ENCODE assay signal across 8 mouse cellular contexts in genomic region chr16:12693346-12693745, GRCm38 (mm10).
"Had no signal": no experiment of that assay in that cellular context is flagged by ENCODE, and none has a peak within 500 bp of the region (broad histone marks: within the 10 kb centered on the region; RNA-seq: fewer than 3 reads in every experiment).

No protein-coding gene starts in this region.

- H3K27ac ChIP-seq: kidney, embryonic 15.5 days; limb, embryonic 13.5 days; liver, embryonic 14.5 days; stomach, postnatal 0 days had no signal

- H3K4me2 ChIP-seq: kidney, embryonic 15.5 days; limb, embryonic 13.5 days had no signal

- H3K9ac ChIP-seq: kidney, embryonic 15.5 days; limb, embryonic 13.5 days; liver, embryonic 14.5 days had no signal

- DNase-seq: kidney, postnatal 14 days; lung, adult 18-20 months; midbrain, embryonic 14.5 days; right cerebral cortex, adult 18-20 months had no signal

- H3K4me1 ChIP-seq: kidney, embryonic 15.5 days; limb, embryonic 13.5 days had no signal

- H3K4me3 ChIP-seq: kidney, embryonic 15.5 days; limb, embryonic 13.5 days had no signal

- H3K9me3 ChIP-seq: kidney, embryonic 15.5 days; limb, embryonic 13.5 days had no signal

- H3K27me3 ChIP-seq: kidney, embryonic 15.5 days; limb, embryonic 13.5 days had no signal

- H3K36me3 ChIP-seq: kidney, embryonic 15.5 days; limb, embryonic 13.5 days had no signal
